Mouse (Mus musculus) midbrain, postnatal 0 days (tissue): ENCODE results near the gene Plcxd2. TPM values are rescaled to one million over a fixed set of nuclear protein-coding genes. Genes with fewer than 3 reads are reported as not detected.

Experiments used
- ATAC-seq: fragments of 200-750 bp; cut with Nextera tagmentation; 2 replicates; pipeline ENCODE4 v1.8.0; 2017; ENCODE audit warnings: moderate number of reproducible peaks, mild to moderate bottlenecking, moderate TSS enrichment, moderate library complexity; ENCODE audit not compliant: low FRiP score
- DNase-seq: peaks from one replicate; pipeline ENCODE4 v3.0.0-alpha.2; 2015; ENCODE audit warnings: low spot score
- H3K27ac ChIP-seq: fragments of 300-500 bp; sonication (generic); 2 replicates; pipeline ENCODE4 v1.5.1; 2014; ENCODE audit warnings: low read depth, mild to moderate bottlenecking, low read length, mixed read lengths
- H3K27me3 ChIP-seq: fragments of 300-500 bp; sonication (generic); 2 replicates; pipeline ENCODE4 v1.6.1; 2014; ENCODE audit warnings: low read length, control low read depth, mixed read lengths; ENCODE audit not compliant: insufficient read depth
- H3K36me3 ChIP-seq: fragments of 300-500 bp; sonication (generic); 2 replicates; pipeline ENCODE4 v1.6.1; 2014; ENCODE audit warnings: low read length, control low read depth, mixed read lengths; ENCODE audit not compliant: insufficient read depth
- H3K4me1 ChIP-seq: fragments of 300-500 bp; sonication (generic); 2 replicates; pipeline ENCODE4 v1.6.1; 2014; ENCODE audit warnings: mild to moderate bottlenecking, control low read depth, antibody characterized with exemption, low read length, mixed read lengths; ENCODE audit not compliant: insufficient read depth
- H3K4me2 ChIP-seq: fragments of 300-500 bp; sonication (generic); 2 replicates; pipeline ENCODE4 v1.6.1; 2014; ENCODE audit warnings: low read depth, mild to moderate bottlenecking, low read length, mixed read lengths; ENCODE audit not compliant: poor library complexity, severe bottlenecking
- H3K4me3 ChIP-seq: fragments of 300-500 bp; sonication (generic); 2 replicates; pipeline ENCODE4 v1.5.1; 2014; ENCODE audit warnings: low read depth, mild to moderate bottlenecking, low read length, moderate library complexity
- H3K9ac ChIP-seq: fragments of 300-500 bp; sonication (generic); replicated peaks from 2 replicates; pipeline ENCODE4 v1.6.1; 2014; ENCODE audit warnings: mild to moderate bottlenecking, low read length, moderate library complexity, mixed read lengths; ENCODE audit not compliant: poor library complexity, severe bottlenecking
- H3K9me3 ChIP-seq: fragments of 300-500 bp; sonication (generic); 2 replicates; pipeline ENCODE4 v1.6.1; 2016; ENCODE audit warnings: low read length, control low read depth
- CTCF ChIP-seq: IDR thresholded peaks from 2 replicates; pipeline ENCODE4 v1.5.1; 2016; ENCODE audit warnings: antibody characterized with exemption, mild to moderate bottlenecking
- WGBS: fragments of 180-500 bp; shearing (Covaris S2); extraction: QIAGEN DNeasy Blood & Tissue Kit; methylation state at CpG from one replicate; pipeline ENCODE4 v1.1.7; 2014; 5-methylcytosine and 5-hydroxymethylcytosine counted together
- polyA plus RNA-seq: library from polyadenylated mRNA; unstranded; fragments of >200 nt; fragmentation: Nextera tagmentation; extraction: Ambion mirVana; gene quantifications from 2 replicates; pipeline ENCODE4 v1.2.1, GENCODE M21; 2015
- total RNA-seq: library from RNA; depleted of rRNA; stranded (reverse); fragments of >200 nt; gene quantifications from 2 replicates; pipeline ENCODE4 v1.2.3, GENCODE M21; 2014

Gene Plcxd2
- total and polyA plus RNA-seq, 2 experiments from 2014 or later: 12.9 to 41.5 TPM

DNA sequence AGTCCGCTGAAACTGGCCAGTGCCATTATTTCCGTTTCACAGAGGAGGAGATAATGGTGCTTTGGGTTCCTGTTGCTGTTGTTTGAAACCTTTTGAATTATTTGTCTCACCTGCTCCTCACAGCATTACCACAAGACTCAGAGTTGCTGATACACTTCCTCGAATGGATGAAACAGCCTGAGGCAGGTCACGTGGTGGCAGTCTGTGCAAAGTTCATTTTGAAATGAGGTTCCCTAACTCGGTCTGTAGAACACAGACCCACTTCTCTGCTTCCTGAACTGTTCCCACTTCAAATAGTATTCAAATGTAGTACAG is 845 bp upstream of the Plcxd2 start:
- peak overlapping the region; percentile 57 for H3K9ac ChIP-seq
- H3K27me3 ChIP-seq: no peaks in the 10 kb centered on the region
- H3K36me3 ChIP-seq: no peaks in the 10 kb centered on the region
- H3K9me3 ChIP-seq: no peaks in the 10 kb centered on the region
- ATAC-seq: peak; percentile 15; the same call in 1 of the 2 replicates
- WGBS: 4% methylated on average over 5 of the region's 5 CpGs
- H3K4me1 ChIP-seq: no peaks in the 10 kb centered on the region; the same call in 1 of the 2 replicates
- peak overlapping the region; percentile 71 for H3K4me3 ChIP-seq
- H3K27ac ChIP-seq: peak overlapping the region; percentile 73
- TF ChIP-seq CTCF: no peak
- no peak for DNase-seq
- peak overlapping the region; percentile 62 for H3K4me2 ChIP-seq

DNA sequence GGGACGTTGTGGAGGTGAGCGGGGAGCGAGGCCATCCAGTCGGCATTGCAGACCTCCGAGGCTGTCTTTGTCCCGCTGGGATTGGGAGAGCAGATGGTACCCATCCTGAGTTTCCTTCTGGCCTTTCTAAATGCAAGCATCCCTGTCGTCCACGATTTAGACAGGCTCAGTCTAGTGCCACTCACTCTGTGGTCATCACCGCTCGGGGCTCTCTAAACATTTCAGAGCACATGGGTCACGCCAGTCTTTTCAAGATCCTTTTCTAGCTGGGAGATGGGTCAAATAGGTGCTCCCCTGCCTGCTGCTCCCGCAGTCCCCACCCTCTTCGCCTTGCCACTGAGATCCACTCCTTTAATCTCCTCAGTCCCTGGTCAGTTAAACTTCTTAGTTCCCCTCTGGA is 301 bp downstream of the Plcxd2 start:
- TF ChIP-seq CTCF: no peak
- no peaks in the 10 kb centered on the region for H3K27me3 ChIP-seq
- 0% methylated on average over 13 of the region's 13 CpGs for WGBS
- H3K27ac ChIP-seq: peak overlapping the region; percentile 59
- H3K4me1 ChIP-seq: no peaks in the 10 kb centered on the region; the same call in 1 of the 2 replicates
- H3K9ac ChIP-seq: peak overlapping the region; percentile 50
- peak overlapping the region; percentile 62 for H3K4me2 ChIP-seq
- peak; percentile 49 for DNase-seq
- peak; percentile 60 for ATAC-seq
- H3K4me3 ChIP-seq: peak overlapping the region; percentile 71
- no peaks in the 10 kb centered on the region for H3K9me3 ChIP-seq
- H3K36me3 ChIP-seq: no peaks in the 10 kb centered on the region

DNA sequence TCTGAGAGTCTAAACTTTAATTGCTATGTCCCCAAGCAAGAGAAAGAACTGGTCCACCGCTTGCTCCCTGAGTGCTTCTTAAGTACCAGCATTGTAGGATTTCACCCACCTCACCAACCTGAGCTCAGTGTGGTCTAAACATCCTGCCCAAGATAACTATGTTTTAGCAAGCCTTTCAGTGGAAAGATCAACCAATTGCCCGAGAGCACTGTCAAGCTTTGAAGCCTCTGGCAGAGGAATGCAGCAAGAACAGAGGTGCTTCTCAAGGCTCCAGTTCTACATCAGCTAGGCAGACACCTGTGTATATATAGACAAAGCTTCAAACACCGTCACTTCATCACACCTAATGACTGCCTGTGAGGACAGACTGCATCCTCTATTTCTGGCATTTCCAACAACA is 1.3 kb downstream of the Plcxd2 start:
- H3K4me3 ChIP-seq: peak overlapping the region; percentile 71
- DNase-seq (no peak), ATAC-seq (no peak)
- H3K27me3 ChIP-seq: no peaks in the 10 kb centered on the region
- no peaks in the 10 kb centered on the region for H3K9me3 ChIP-seq
- no peaks in the 10 kb centered on the region for H3K36me3 ChIP-seq
- WGBS: 47% methylated on average over 3 of the region's 3 CpGs
- no peak overlapping the region for H3K27ac ChIP-seq
- H3K9ac ChIP-seq: no peak overlapping the region
- peak overlapping the region; percentile 62 for H3K4me2 ChIP-seq
- TF ChIP-seq CTCF: no peak
- H3K4me1 ChIP-seq: no peaks in the 10 kb centered on the region; the same call in 1 of the 2 replicates

DNA sequence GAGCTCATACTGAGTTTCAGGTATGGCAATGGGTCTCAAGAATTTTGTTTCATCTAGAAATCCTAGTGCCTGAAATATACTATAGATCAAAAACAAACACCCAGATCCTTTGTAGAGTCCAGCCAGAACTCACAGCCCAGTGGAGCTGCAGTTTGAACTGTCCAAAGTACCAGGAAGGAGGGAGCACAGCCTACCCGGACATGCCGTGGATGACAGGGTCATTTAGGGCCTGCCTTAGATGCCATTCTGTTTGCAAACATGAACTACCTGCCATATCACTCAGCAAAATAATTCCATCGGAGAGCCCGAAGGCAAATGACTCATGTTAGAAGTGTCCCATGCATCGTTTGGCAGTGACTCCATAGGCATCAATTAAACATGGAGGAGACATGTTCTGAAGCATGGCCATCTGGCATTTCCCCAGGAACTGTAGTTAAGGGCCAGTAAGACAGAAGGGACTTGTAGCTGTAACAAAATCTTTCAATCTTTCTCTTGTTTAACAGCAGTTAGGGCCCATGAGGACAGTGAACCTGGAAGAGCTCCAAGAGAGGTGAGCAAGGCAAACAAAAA is 1.9 kb downstream of the Plcxd2 start:
- no peaks in the 10 kb centered on the region; the same call in 1 of the 2 replicates for H3K4me1 ChIP-seq
- H3K4me2 ChIP-seq: peak overlapping the region; percentile 62
- 75% methylated on average over 5 of the region's 5 CpGs for WGBS
- no peak overlapping the region for H3K9ac ChIP-seq
- no peaks in the 10 kb centered on the region for H3K36me3 ChIP-seq
- no peaks in the 10 kb centered on the region for H3K9me3 ChIP-seq
- H3K4me3 ChIP-seq: peak overlapping the region; percentile 71
- no peak for ATAC-seq
- H3K27me3 ChIP-seq: no peaks in the 10 kb centered on the region
- H3K27ac ChIP-seq: no peak overlapping the region
- TF ChIP-seq CTCF: no peak
- DNase-seq: peak; percentile 44

DNA sequence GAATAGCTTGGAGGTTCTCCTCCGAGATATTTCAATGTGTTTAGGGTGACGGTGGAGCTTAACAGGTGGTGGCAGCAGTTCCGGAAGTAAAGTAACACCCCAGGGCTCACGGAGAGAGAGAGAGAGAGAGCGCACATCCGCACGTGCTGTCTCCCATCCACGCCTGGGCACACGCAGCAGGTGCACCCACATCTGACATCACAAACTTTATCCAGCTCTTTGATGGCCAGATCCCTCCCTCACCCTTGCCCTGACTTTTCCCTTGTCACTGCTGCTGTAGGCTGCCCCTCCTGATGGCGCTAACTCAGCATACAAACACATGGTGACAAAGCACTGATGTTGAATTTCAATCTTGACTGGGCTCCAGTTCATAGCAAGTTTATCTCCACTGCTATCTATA is 3.8 kb downstream of the Plcxd2 start:
- TF ChIP-seq CTCF: no peak
- H3K4me2 ChIP-seq: no peak overlapping the region; the same call in 1 of the 2 replicates
- ATAC-seq (no peak), DNase-seq (no peak)
- H3K9me3 ChIP-seq: no peaks in the 10 kb centered on the region
- no peak overlapping the region for H3K9ac ChIP-seq
- H3K27ac ChIP-seq: no peak overlapping the region
- 78% methylated on average over 10 of the region's 10 CpGs for WGBS
- no peaks in the 10 kb centered on the region for H3K27me3 ChIP-seq
- no peak overlapping the region for H3K4me3 ChIP-seq
- no peaks in the 10 kb centered on the region for H3K36me3 ChIP-seq
- no peaks in the 10 kb centered on the region; the same call in 1 of the 2 replicates for H3K4me1 ChIP-seq

DNA sequence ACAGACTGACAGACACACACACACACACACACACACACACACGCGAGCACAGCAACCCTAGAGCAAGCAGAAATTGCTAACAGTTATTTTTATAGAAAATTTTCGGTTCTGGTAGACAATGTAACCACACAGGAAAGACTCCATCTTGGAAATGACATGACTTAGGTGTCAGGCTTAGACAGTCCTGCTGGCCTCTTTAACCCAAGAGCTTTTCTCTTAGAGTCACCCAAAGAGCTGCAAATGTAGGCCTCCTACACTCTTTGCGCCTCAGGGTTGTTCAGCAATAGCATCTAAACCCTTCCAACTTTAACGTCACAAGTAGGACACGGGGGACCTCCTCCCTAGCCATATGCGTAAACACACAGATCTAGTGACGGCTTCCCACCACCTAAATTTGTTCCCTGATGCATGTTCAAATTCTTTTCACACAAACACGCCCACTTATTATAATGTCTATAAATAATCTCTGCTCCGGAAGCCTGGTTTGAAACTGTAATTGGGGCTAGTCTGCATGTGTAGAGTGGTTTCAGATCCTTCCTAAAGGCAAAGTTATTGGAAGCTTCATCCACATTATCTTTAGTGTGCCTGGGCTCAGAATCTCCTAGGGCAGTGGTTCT is 8.4 kb downstream of the Plcxd2 start:
- Histone ChIP-seq H3K36me3 (no peaks in the 10 kb centered on the region), H3K9ac (no peak overlapping the region), H3K9me3 (no peaks in the 10 kb centered on the region), H3K27me3 (no peaks in the 10 kb centered on the region), H3K4me3 (no peak overlapping the region), H3K4me2 (no peak overlapping the region), H3K27ac (no peak overlapping the region), H3K4me1 (0 out of 2 replicates have a peak, but pooled peaks cover 3% of the 10 kb centered on the region)
- ATAC-seq (no peak), DNase-seq (no peak)
- TF ChIP-seq CTCF: no peak
- WGBS: 86% methylated on average over 10 of the region's 10 CpGs
